Mouse (Mus musculus) CH12.LX (cell line): Measurements from ENCODE around the gene Tagln2. TPM values are rescaled to one million over a fixed set of nuclear protein-coding genes. Genes with fewer than 3 reads are reported as not detected.
A peak's percentile ranks its signal among the peaks of the same experiment; 100 is the strongest.

ENCODE experiments used
- DNase-seq: peaks from one replicate; pipeline ENCODE4 v3.0.0-alpha.2; 2013; ENCODE audit errors: extremely low read depth
- H3K27ac ChIP-seq: 2 replicates; pipeline ENCODE4 v1.5.1; 2012; ENCODE audit warnings: low read depth, mild to moderate bottlenecking, control low read depth, moderate library complexity; ENCODE audit not compliant: insufficient read depth
- H3K27me3 ChIP-seq: replicated peaks from 2 replicates; pipeline ENCODE3; 2012; ENCODE audit warnings: inconsistent platforms
- H3K36me3 ChIP-seq, 2 experiments: replicated peaks in 1 of 2; 2 replicates each; pipeline versions ENCODE3 to v1.6.1; 2012; ENCODE audit warnings: inconsistent platforms in 1 of 2, low read length in 1 of 2, mild to moderate bottlenecking in 1 of 2, mixed read lengths in 1 of 2, moderate library complexity in 1 of 2; ENCODE audit not compliant: control insufficient read depth in 1 of 2, insufficient read depth in 1 of 2
- H3K4me1 ChIP-seq, 2 experiments: 2 replicates each; pipeline ENCODE4 v1.6.1; 2012; ENCODE audit warnings: inconsistent platforms in 1 of 2, moderate library complexity in 1 of 2; ENCODE audit not compliant: insufficient read depth in 2 of 2, control insufficient read depth in 1 of 2
- H3K4me2 ChIP-seq: 2 replicates; pipeline ENCODE4 v1.6.1; 2012; ENCODE audit warnings: low read depth, mild to moderate bottlenecking, control low read depth; ENCODE audit not compliant: poor library complexity, insufficient read depth, severe bottlenecking
- H3K4me3 ChIP-seq, 3 experiments: fragments of 150-350 bp in 1 of 3; sonication (generic) in 1 of 3; replicated peaks in 1 of 3; 2 replicates each; pipeline versions ENCODE3 to v1.5.1; 2011 to 2012; ENCODE audit warnings: low read depth in 2 of 3, low read length in 2 of 3, mild to moderate bottlenecking in 2 of 3, moderate library complexity in 2 of 3, control low read depth in 1 of 3, improper control_type of control experiment in 1 of 3, inconsistent platforms in 1 of 3, mixed read lengths in 1 of 3; ENCODE audit not compliant: poor library complexity in 1 of 3
- H3K79me2 ChIP-seq: replicated peaks from 2 replicates; pipeline ENCODE4 v1.6.1; 2012; ENCODE audit warnings: mild to moderate bottlenecking, moderate library complexity; ENCODE audit not compliant: control insufficient read depth, poor library complexity, insufficient read depth, severe bottlenecking; ENCODE audit errors: extremely low read depth
- H3K9ac ChIP-seq: 2 replicates; pipeline ENCODE4 v1.6.1; 2012; ENCODE audit warnings: low read depth, mild to moderate bottlenecking, control low read depth, moderate library complexity; ENCODE audit not compliant: insufficient read depth
- H3K9me3 ChIP-seq: replicated peaks from 2 replicates; pipeline ENCODE3; 2012; ENCODE audit warnings: low read length, inconsistent platforms, mixed read lengths
- BHLHE40 ChIP-seq: IDR thresholded peaks from 2 replicates; pipeline ENCODE4 v1.6.1; 2011; ENCODE audit warnings: mild to moderate bottlenecking, low read depth, low read length, improper control_type of control experiment
- CHD1 ChIP-seq: IDR thresholded peaks from 2 replicates; pipeline ENCODE4 v1.6.1; 2012; ENCODE audit warnings: low read depth, low read length, improper control_type of control experiment, inconsistent platforms
- CHD2 ChIP-seq: IDR thresholded peaks from 2 replicates; pipeline ENCODE4 v1.6.1; 2011; ENCODE audit warnings: low read length, improper control_type of control experiment
- CTCF ChIP-seq, 2 experiments: IDR thresholded peaks in 1 of 2; conservative IDR thresholded peaks in 1 of 2; 2 replicates each; pipeline ENCODE4 v1.5.1; 2011 to 2012; ENCODE audit warnings: low read depth in 2 of 2, low read length in 2 of 2, improper control_type of control experiment in 1 of 2, inconsistent platforms in 1 of 2, mild to moderate bottlenecking in 1 of 2, moderate library complexity in 1 of 2
- E2F4 ChIP-seq: IDR thresholded peaks from 2 replicates; pipeline ENCODE4 v1.6.1; 2011; ENCODE audit warnings: low read depth, low read length, improper control_type of control experiment; ENCODE audit not compliant: insufficient replicate concordance
- ELF1 ChIP-seq: IDR thresholded peaks from 2 replicates; pipeline ENCODE4 v1.6.1; 2014; ENCODE audit warnings: low read depth, mild to moderate bottlenecking, inconsistent platforms, low read length, improper control_type of control experiment
- EP300 ChIP-seq: IDR thresholded peaks from 2 replicates; pipeline ENCODE4 v1.6.1; 2011; ENCODE audit warnings: low read length, improper control_type of control experiment
- ETS1 ChIP-seq: conservative IDR thresholded peaks from 2 replicates; pipeline ENCODE4 v1.6.1; 2012; ENCODE audit warnings: low read depth, mild to moderate bottlenecking, inconsistent platforms, low read length, improper control_type of control experiment, moderate library complexity
- GABPA ChIP-seq: IDR thresholded peaks from 2 replicates; pipeline ENCODE4 v1.6.1; 2012; ENCODE audit warnings: low read depth, low read length, improper control_type of control experiment, inconsistent platforms; ENCODE audit not compliant: insufficient replicate concordance
- HCFC1 ChIP-seq: IDR thresholded peaks from 2 replicates; pipeline ENCODE4 v1.6.1; 2012; ENCODE audit warnings: low read depth, mild to moderate bottlenecking, inconsistent platforms, low read length, improper control_type of control experiment
- IRF4 ChIP-seq: IDR thresholded peaks from 2 replicates; pipeline ENCODE4 v1.6.1; 2014; ENCODE audit warnings: low read depth, mild to moderate bottlenecking, inconsistent platforms, low read length, improper control_type of control experiment
- JUN ChIP-seq: IDR thresholded peaks from 2 replicates; pipeline ENCODE4 v1.6.1; 2011; ENCODE audit warnings: low read depth, mild to moderate bottlenecking, low read length, improper control_type of control experiment, moderate library complexity; ENCODE audit not compliant: insufficient read depth
- JUND ChIP-seq: conservative IDR thresholded peaks from 2 replicates; pipeline ENCODE4 v1.6.1; 2011; ENCODE audit warnings: low read depth, low read length, improper control_type of control experiment
- KAT2A ChIP-seq: IDR thresholded peaks from 2 replicates; pipeline ENCODE4 v1.6.1; 2012; ENCODE audit warnings: low read length, improper control_type of control experiment, inconsistent platforms; ENCODE audit not compliant: insufficient replicate concordance
- MAFK ChIP-seq: IDR thresholded peaks from 2 replicates; pipeline ENCODE4 v1.6.1; 2011; ENCODE audit warnings: low read length, improper control_type of control experiment; ENCODE audit not compliant: insufficient replicate concordance
- MAX ChIP-seq: IDR thresholded peaks from 2 replicates; pipeline ENCODE4 v1.6.1; 2011; ENCODE audit warnings: low read length, improper control_type of control experiment
- MAZ ChIP-seq: IDR thresholded peaks from 2 replicates; pipeline ENCODE4 v1.6.1; 2012; ENCODE audit warnings: low read depth, mild to moderate bottlenecking, inconsistent platforms, low read length, improper control_type of control experiment, moderate library complexity
- MEF2A ChIP-seq: IDR thresholded peaks from 2 replicates; pipeline ENCODE4 v1.6.1; 2014; ENCODE audit warnings: low read depth, mild to moderate bottlenecking, inconsistent platforms, low read length, improper control_type of control experiment, borderline replicate concordance
- MXI1 ChIP-seq: IDR thresholded peaks from 2 replicates; pipeline ENCODE4 v1.6.1; 2011; ENCODE audit warnings: mild to moderate bottlenecking, low read depth, low read length, improper control_type of control experiment
- MYC ChIP-seq: IDR thresholded peaks from 2 replicates; pipeline ENCODE4 v1.6.1; 2011; ENCODE audit warnings: low read depth, mild to moderate bottlenecking, improper control_type of control experiment, low read length
- NELFE ChIP-seq: IDR thresholded peaks from 2 replicates; pipeline ENCODE4 v1.6.1; 2011; ENCODE audit warnings: low read depth, low read length, improper control_type of control experiment
- NRF1 ChIP-seq: IDR thresholded peaks from 2 replicates; pipeline ENCODE4 v1.6.1; 2014; ENCODE audit warnings: low read depth, mild to moderate bottlenecking, inconsistent platforms, low read length, improper control_type of control experiment, moderate library complexity
- PAX5 ChIP-seq: IDR thresholded peaks from 2 replicates; pipeline ENCODE4 v1.6.1; 2012; ENCODE audit warnings: low read length, inconsistent platforms, mixed read lengths
- POLR2A ChIP-seq: IDR thresholded peaks from 2 replicates; pipeline ENCODE4 v1.6.1; 2011; ENCODE audit warnings: low read depth, mild to moderate bottlenecking, improper control_type of control experiment, low read length
- POLR2AphosphoS2 ChIP-seq: IDR thresholded peaks from 2 replicates; pipeline ENCODE4 v1.6.1; 2011; ENCODE audit warnings: low read depth, low read length, improper control_type of control experiment
- RAD21 ChIP-seq: IDR thresholded peaks from 2 replicates; pipeline ENCODE4 v1.6.1; 2011; ENCODE audit warnings: low read depth, mild to moderate bottlenecking, low read length, improper control_type of control experiment, moderate library complexity
- RCOR1 ChIP-seq: conservative IDR thresholded peaks from 2 replicates; pipeline ENCODE4 v1.6.1; 2012; ENCODE audit warnings: low read depth, mild to moderate bottlenecking, inconsistent platforms, low read length, improper control_type of control experiment
- SIN3A ChIP-seq: IDR thresholded peaks from 2 replicates; pipeline ENCODE4 v1.6.1; 2012; ENCODE audit warnings: low read length, improper control_type of control experiment, inconsistent platforms
- SMC3 ChIP-seq: IDR thresholded peaks from 2 replicates; pipeline ENCODE4 v1.6.1; 2011; ENCODE audit warnings: low read depth, low read length, improper control_type of control experiment
- TBP ChIP-seq: conservative IDR thresholded peaks from 2 replicates; pipeline ENCODE4 v1.6.1; 2011; ENCODE audit warnings: low read depth, low read length, improper control_type of control experiment
- TCF12 ChIP-seq: IDR thresholded peaks from 2 replicates; pipeline ENCODE4 v1.6.1; 2014; ENCODE audit warnings: low read depth, mild to moderate bottlenecking, inconsistent platforms, low read length, improper control_type of control experiment
- UBTF ChIP-seq: IDR thresholded peaks from 2 replicates; pipeline ENCODE4 v1.6.1; 2012; ENCODE audit warnings: low read depth, mild to moderate bottlenecking, inconsistent platforms, low read length, improper control_type of control experiment, moderate library complexity
- USF1 ChIP-seq: IDR thresholded peaks from 2 replicates; pipeline ENCODE4 v1.6.1; 2014; ENCODE audit warnings: low read depth, mild to moderate bottlenecking, inconsistent platforms, low read length, improper control_type of control experiment
- USF2 ChIP-seq: conservative IDR thresholded peaks from 2 replicates; pipeline ENCODE4 v1.6.1; 2011; ENCODE audit warnings: low read depth, low read length, improper control_type of control experiment
- ZC3H11A ChIP-seq: IDR thresholded peaks from 2 replicates; pipeline ENCODE4 v1.6.1; 2012; ENCODE audit warnings: low read depth, mild to moderate bottlenecking, inconsistent platforms, low read length, improper control_type of control experiment
- ZKSCAN1 ChIP-seq: IDR thresholded peaks from 2 replicates; pipeline ENCODE4 v1.6.1; 2012; ENCODE audit warnings: low read depth, inconsistent platforms, low read length, improper control_type of control experiment, borderline replicate concordance
- ZMIZ1 ChIP-seq: IDR thresholded peaks from 2 replicates; pipeline ENCODE4 v1.6.1; 2012; ENCODE audit warnings: low read depth, mild to moderate bottlenecking, inconsistent platforms, low read length, improper control_type of control experiment
- ZNF384 ChIP-seq: IDR thresholded peaks from 2 replicates; pipeline ENCODE4 v1.6.1; 2012; ENCODE audit warnings: low read depth, low read length, improper control_type of control experiment, inconsistent platforms
- dilution Hi-C: fragments of 300-500 bp; cut with MboI; formaldehyde crosslinking; loops from 2 replicates; pipeline ENCODE4 v1.14.3; 2020; ENCODE audit warnings: low sequenced_read_pairs; ENCODE audit not compliant: extremely low pct_unique_long_range_greater_than_20kb, extremely low pct_ligation_motif_present
- in situ Hi-C: fragments of 300-500 bp; cut with MboI; formaldehyde crosslinking; loops from 3 replicates; pipeline ENCODE4 v1.14.3; 2019; ENCODE audit warnings: low sequenced_read_pairs, low pct_ligation_motif_present, low pct_unique_long_range_greater_than_20kb, mixed read lengths
- polyA plus RNA-seq: library from polyadenylated mRNA; unstranded; fragments of >175 nt; gene quantifications from 2 replicates; pipeline ENCODE4 v1.2.1, GENCODE M21; 2012; ENCODE audit warnings: low read depth; ENCODE audit not compliant: insufficient read length
- total RNA-seq, 2 experiments: library from RNA; depleted of rRNA; stranded (reverse); fragments of 300-350 nt in 1 of 2; fragments of >200 nt in 1 of 2; gene quantifications; 2 replicates each; pipeline ENCODE4 v1.2.3; 2012 to 2014

The Tagln2 gene
- total and polyA plus RNA-seq, 3 experiments = 172 to 337 (median 206) TPM

DNA sequence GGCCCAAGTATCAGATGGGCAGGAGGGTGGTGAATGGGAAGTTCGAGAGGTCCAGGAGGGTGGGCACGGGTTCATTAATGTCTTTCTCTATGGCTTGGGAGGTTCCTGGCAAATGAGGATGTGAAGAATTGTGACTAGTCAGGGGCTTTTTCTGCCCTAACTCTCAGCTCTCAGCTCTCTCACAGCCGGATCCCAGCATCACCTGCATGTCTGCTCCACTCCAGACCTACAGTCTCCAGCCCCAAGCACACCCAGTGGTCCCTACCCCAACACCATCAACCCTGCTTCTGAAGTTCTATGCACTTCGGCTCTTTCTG, 14.3 kb downstream of the Tagln2 start:
- H3K27ac ChIP-seq = peak overlapping the region; percentile 96

GRCm38 (mm10) chr1:172514551-172515268, 14.9 kb downstream of the Tagln2 start:
- Histone ChIP-seq H3K27ac (peak overlapping the region; percentile 96), H3K79me2 (no peaks in the 10 kb centered on the region), H3K4me1 (peaks cover 10 to 41% of the 10 kb centered on the region in 2 experiments), H3K9me3 (peaks cover 11% of the 10 kb centered on the region), H3K36me3 (peaks cover 0 to 5% of the 10 kb centered on the region in 2 experiments), H3K9ac (peak overlapping the region; percentile 88), H3K4me2 (peak overlapping the region; percentile 84), H3K4me3 (peak overlapping the region in 2 of 3 experiments; percentile 28 to 51), H3K27me3 (no peaks in the 10 kb centered on the region)
- TF ChIP-seq RCOR1 (0 out of 2 replicates have a peak, but pooled peaks have one; percentile 20), NRF1 (0 out of 2 replicates have a peak, but pooled peaks have one; percentile 3), ZKSCAN1 (no peak), RAD21 (no peak)
- dilution Hi-C loops = no loop called here
- in situ Hi-C loops = no loop called here
- no peak for DNase-seq

More for the DNA sequence above, 14.3 kb downstream of the Tagln2 start:
- no peaks in the 10 kb centered on the region for H3K27me3 ChIP-seq
- peaks cover 13 to 46% of the 10 kb centered on the region in 2 experiments for H3K4me1 ChIP-seq
- in situ Hi-C loops = no loop called here
- H3K4me2 ChIP-seq = peak overlapping the region; percentile 84
- TF ChIP-seq HCFC1 (no peak; the same call in 1 of the 2 replicates), MAZ (no peak), SMC3 (peak; percentile 8; the same call in 1 of the 2 replicates), TBP (no peak), USF1 (no peak), NRF1 (no peak), IRF4 (peak; percentile 61; the same call in 1 of the 2 replicates), MYC (0 out of 2 replicates have a peak, but pooled peaks have one; percentile 23), MAX (peak; percentile 36; the same call in 1 of the 2 replicates), EP300 (peak; percentile 79), PAX5 (no peak), MEF2A (no peak), ZNF384 (no peak), UBTF (peak; percentile 26; the same call in 1 of the 2 replicates), BHLHE40 (no peak), RCOR1 (no peak), ZKSCAN1 (no peak), MXI1 (no peak), MAFK (no peak), GABPA (no peak), ZMIZ1 (0 out of 2 replicates have a peak, but pooled peaks have one; percentile 11), CHD2 (no peak), ELF1 (peak; percentile 6; the same call in 1 of the 2 replicates), POLR2AphosphoS2 (no peak), POLR2A (no peak; the same call in 1 of the 2 replicates), TCF12 (no peak; the same call in 1 of the 2 replicates), SIN3A (peak; percentile 8; the same call in 1 of the 2 replicates), KAT2A (no peak), CTCF (conservative IDR thresholded peaks at IDR 0.05 in 1 of 2, IDR thresholded peaks at IDR 0.05 in 1 of 2; ENCODE audit: low read depth in 2 of 2, low read length in 2 of 2) (no peak), E2F4 (0 out of 2 replicates have a peak, but pooled peaks have one; percentile 21), JUN (0 out of 2 replicates have a peak, but pooled peaks have one; percentile 5), ETS1 (peak; percentile 52), CHD1 (no peak), USF2 (no peak), RAD21 (no peak), JUND (no peak), NELFE (no peak), ZC3H11A (no peak)
- DNase-seq = peak; percentile 69
- peaks cover 0 to 8% of the 10 kb centered on the region in 2 experiments for H3K36me3 ChIP-seq
- peak overlapping the region; percentile 28 to 51 (median 49) for H3K4me3 ChIP-seq
- H3K9ac ChIP-seq = peak overlapping the region; percentile 88
- peaks cover 11% of the 10 kb centered on the region for H3K9me3 ChIP-seq
- dilution Hi-C loops = no loop called here
- H3K79me2 ChIP-seq = no peaks in the 10 kb centered on the region
